Mouse (Mus musculus) embryonic facial prominence, embryonic 15.5 days (tissue): Measurements from ENCODE around the gene Tldc2. TPM values are rescaled to one million over a fixed set of nuclear protein-coding genes. Genes with fewer than 3 reads are reported as not detected.

ENCODE experiments used
- ATAC-seq: fragments of 200-750 bp; cut with Nextera tagmentation; 2 replicates; pipeline ENCODE4 v1.8.0; 2017; ENCODE audit warnings: low read depth, moderate TSS enrichment; ENCODE audit not compliant: insufficient number of reproducible peaks, low FRiP score, low TSS enrichment
- H3K27ac ChIP-seq: fragments of 300-500 bp; sonication (generic); replicated peaks from 2 replicates; pipeline ENCODE4 v1.5.1; 2015; ENCODE audit warnings: mild to moderate bottlenecking, inconsistent platforms
- H3K27me3 ChIP-seq: fragments of 300-500 bp; sonication (generic); 2 replicates; pipeline ENCODE4 v1.6.1; 2015; ENCODE audit warnings: inconsistent platforms
- H3K36me3 ChIP-seq: fragments of 300-500 bp; sonication (generic); 2 replicates; pipeline ENCODE4 v1.6.1; 2015; ENCODE audit warnings: mild to moderate bottlenecking, inconsistent platforms
- H3K4me1 ChIP-seq: fragments of 300-500 bp; sonication (generic); 2 replicates; pipeline ENCODE4 v1.6.1; 2015; ENCODE audit warnings: inconsistent platforms
- H3K4me2 ChIP-seq: fragments of 300-500 bp; sonication (generic); replicated peaks from 2 replicates; pipeline ENCODE4 v1.6.1; 2015; ENCODE audit warnings: mild to moderate bottlenecking, inconsistent platforms
- H3K4me3 ChIP-seq: fragments of 300-500 bp; sonication (generic); replicated peaks from 2 replicates; pipeline ENCODE4 v1.5.1; 2015; ENCODE audit warnings: mild to moderate bottlenecking, inconsistent platforms
- H3K9ac ChIP-seq: fragments of 300-500 bp; sonication (generic); 2 replicates; pipeline ENCODE4 v1.6.1; 2015; ENCODE audit warnings: inconsistent platforms
- H3K9me3 ChIP-seq: fragments of 300-500 bp; sonication (generic); replicated peaks from 2 replicates; pipeline ENCODE4 v1.6.1; 2016; ENCODE audit warnings: inconsistent platforms
- WGBS: fragments of 180-500 bp; shearing (Covaris S2); methylation state at CpG from one replicate; pipeline ENCODE4 v1.1.7; 2015; 5-methylcytosine and 5-hydroxymethylcytosine counted together
- polyA plus RNA-seq: library from polyadenylated mRNA; unstranded; fragments of >200 nt; fragmentation: Nextera tagmentation; extraction: Ambion mirVana; gene quantifications from 2 replicates; pipeline ENCODE4 v1.2.1, GENCODE M21; 2015

Gene Tldc2
- polyA plus RNA-seq, 1 experiment from 2014 or later = not detected

DNA sequence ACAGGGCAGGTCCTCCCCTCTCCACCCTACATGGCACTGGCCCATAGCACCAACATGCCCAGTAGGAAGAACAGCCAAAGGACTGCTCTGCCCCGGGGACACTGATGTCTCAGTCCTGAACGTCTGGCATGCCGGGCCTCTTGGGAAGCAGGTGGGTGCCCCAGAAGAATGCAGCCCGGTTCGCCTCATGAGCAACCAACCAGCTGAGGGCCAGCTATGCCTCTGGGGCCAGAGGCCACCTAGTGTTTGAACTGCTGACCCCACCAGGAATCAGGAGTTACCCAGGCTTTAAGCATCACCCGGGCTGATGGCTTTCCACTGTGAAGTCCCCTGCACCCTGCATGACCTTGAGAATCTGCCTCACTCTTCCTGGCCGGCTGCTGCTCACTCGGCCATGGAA is 34.4 kb upstream of the Tldc2 start:
- H3K9me3 ChIP-seq = no peaks in the 10 kb centered on the region
- peaks cover 50% of the 10 kb centered on the region for H3K4me1 ChIP-seq
- no peak overlapping the region for H3K4me2 ChIP-seq
- peaks cover 60% of the 10 kb centered on the region for H3K36me3 ChIP-seq
- no peak overlapping the region for H3K27ac ChIP-seq
- no peak overlapping the region for H3K9ac ChIP-seq
- WGBS = 79% methylated on average over 8 of the region's 8 CpGs
- no peak for ATAC-seq
- no peak overlapping the region for H3K4me3 ChIP-seq
- H3K27me3 ChIP-seq = no peaks in the 10 kb centered on the region

DNA sequence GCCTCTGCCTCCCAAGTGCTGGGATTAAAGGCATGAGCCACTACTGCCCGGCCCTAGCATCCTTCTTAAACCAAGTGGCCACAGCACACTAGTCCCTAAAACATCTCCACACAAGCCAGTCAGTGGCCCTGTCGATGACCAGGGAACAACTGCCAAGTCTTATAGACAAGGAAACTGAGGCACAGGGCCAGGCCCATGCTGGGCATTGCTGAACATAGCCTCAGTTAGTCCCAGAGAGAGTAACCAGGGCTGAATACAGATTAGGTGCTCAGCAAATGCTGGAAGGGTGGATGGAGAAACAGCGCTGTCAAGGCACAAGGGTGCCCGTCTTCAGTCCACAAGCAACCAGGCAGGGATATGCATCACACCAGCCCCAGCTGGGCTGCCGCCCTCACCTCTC is 33.7 kb upstream of the Tldc2 start:
- H3K4me3 ChIP-seq = no peak overlapping the region
- no peak overlapping the region for H3K27ac ChIP-seq
- H3K4me1 ChIP-seq = peaks cover 57% of the 10 kb centered on the region
- no peak for ATAC-seq
- no peaks in the 10 kb centered on the region for H3K27me3 ChIP-seq
- 96% methylated on average over 5 of the region's 5 CpGs for WGBS
- no peak overlapping the region for H3K4me2 ChIP-seq
- H3K36me3 ChIP-seq = peaks cover 65% of the 10 kb centered on the region
- no peaks in the 10 kb centered on the region for H3K9me3 ChIP-seq
- H3K9ac ChIP-seq = no peak overlapping the region

DNA sequence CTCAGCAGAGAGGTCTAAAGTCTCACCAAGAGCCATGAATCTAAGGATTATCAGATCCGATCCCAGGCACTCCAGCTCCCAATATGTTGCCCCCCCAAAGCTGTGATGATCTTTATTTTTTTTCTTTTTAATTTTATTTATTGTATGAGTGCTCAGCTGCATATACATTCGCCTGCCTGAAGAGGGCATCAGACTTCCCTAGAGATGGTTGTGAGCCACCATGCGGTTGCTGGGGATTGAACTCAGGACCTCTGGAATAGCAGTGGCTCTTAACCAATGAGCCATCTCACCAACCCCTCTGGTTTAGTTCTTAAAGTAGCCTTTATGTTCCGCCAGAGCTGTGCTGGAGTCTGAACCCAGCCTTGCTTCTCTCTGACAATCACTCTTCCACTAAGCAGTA is 33.1 kb upstream of the Tldc2 start:
- ATAC-seq = no peak
- Histone ChIP-seq H3K9ac (no peak overlapping the region), H3K27me3 (no peaks in the 10 kb centered on the region), H3K27ac (no peak overlapping the region), H3K9me3 (no peaks in the 10 kb centered on the region), H3K4me3 (no peak overlapping the region), H3K4me1 (peaks cover 58% of the 10 kb centered on the region), H3K36me3 (peaks cover 59% of the 10 kb centered on the region), H3K4me2 (no peak overlapping the region)
- 82% methylated on average over 4 of the region's 4 CpGs for WGBS

DNA sequence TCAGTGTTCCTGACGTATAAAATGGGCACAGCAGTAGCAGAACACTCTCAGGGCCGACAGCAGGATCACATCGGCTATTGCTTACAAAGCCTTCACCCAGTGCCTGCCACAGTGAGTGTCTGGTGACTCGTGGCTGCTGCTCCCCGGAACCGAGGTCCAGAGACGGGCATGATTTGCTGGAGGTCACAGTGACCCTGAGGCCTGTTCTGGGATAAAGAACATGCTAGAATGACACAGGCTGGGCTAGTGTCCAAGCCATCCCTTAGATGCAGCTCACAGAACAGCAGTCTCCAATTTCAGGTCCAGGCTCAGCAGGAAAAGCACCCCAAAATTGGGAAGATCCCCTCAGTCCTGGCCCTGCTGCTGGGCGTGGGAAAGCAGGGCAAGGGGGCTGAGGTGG is 32.6 kb upstream of the Tldc2 start:
- ATAC-seq = no peak
- H3K4me1 ChIP-seq = peaks cover 60% of the 10 kb centered on the region
- H3K27me3 ChIP-seq = no peaks in the 10 kb centered on the region
- H3K4me2 ChIP-seq = no peak overlapping the region
- peaks cover 56% of the 10 kb centered on the region for H3K36me3 ChIP-seq
- H3K4me3 ChIP-seq = no peak overlapping the region
- H3K27ac ChIP-seq = peak overlapping the region; percentile 88
- no peaks in the 10 kb centered on the region for H3K9me3 ChIP-seq
- 79% methylated on average over 8 of the region's 8 CpGs for WGBS
- no peak overlapping the region for H3K9ac ChIP-seq

DNA sequence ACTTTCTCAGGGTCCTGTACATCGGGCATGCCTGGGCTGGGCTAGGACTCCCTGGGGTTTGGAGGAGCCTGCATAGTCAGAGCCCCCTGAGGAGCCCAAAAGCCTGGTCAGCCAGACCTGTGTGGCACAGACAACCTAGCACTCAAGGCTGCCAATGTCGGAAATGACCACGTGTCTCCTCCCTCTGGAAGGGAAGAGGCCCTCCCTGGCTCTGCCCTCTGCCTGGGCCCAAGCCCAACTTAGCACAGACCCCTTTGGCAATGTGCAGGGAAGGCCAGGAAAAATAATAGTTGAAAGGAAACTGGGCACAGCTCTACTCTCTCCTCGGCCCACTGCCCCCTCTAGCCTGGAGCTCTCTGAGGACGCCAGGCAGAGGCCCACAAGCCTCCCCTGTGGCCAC is 32.0 kb upstream of the Tldc2 start:
- WGBS = 47% methylated on average over 5 of the region's 5 CpGs
- Histone ChIP-seq H3K4me1 (peaks cover 63% of the 10 kb centered on the region), H3K4me3 (no peak overlapping the region), H3K36me3 (peaks cover 56% of the 10 kb centered on the region), H3K4me2 (no peak overlapping the region), H3K27ac (peak overlapping the region; percentile 88), H3K27me3 (no peaks in the 10 kb centered on the region), H3K9me3 (no peaks in the 10 kb centered on the region), H3K9ac (no peak overlapping the region)
- ATAC-seq = peak; percentile 51

DNA sequence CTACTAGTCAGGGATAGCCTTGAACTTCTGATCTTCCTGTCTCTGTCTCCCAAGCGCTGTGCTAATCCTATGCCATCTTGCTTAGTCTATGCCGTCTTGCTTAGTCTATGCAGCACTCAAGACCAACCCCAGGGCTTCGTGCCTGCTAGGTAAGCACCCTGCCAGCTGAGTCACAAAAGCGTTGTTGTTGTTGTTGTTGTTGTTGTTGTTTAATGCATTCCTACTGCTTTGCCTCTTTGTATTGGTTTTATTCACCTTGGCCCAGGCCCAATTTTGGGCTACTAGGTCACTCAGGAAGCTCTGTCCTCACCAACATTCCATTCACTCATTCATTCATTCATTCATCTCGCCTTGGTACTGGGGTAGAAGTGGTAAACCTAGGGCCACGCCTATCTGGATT is 31.1 kb upstream of the Tldc2 start:
- Histone ChIP-seq H3K9me3 (no peaks in the 10 kb centered on the region), H3K27ac (peak overlapping the region; percentile 88), H3K36me3 (peaks cover 55% of the 10 kb centered on the region), H3K4me1 (peaks cover 64% of the 10 kb centered on the region), H3K27me3 (no peaks in the 10 kb centered on the region), H3K9ac (no peak overlapping the region), H3K4me2 (no peak overlapping the region), H3K4me3 (no peak overlapping the region)
- WGBS = 75% methylated on average over 6 of the region's 6 CpGs
- no peak for ATAC-seq

DNA sequence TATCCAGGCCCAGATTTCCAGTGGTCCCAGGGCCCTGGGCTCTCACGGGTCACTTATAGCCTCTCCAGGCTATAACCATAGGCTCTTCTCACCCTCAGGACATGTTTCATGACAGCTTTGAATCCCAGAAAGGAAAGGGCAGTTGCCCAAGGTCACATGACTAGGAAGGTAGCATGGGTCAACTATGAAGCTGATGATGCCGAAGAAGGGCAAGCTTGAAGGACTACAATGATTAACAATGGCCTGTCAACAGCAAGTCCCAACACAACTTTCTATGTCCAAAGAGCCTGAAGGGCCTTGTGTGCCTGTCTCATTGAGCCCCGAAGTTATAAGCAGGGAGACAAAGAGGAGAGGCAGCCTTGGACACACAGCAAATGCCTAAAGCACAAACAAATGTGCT is 29.7 kb upstream of the Tldc2 start:
- WGBS = 83% methylated on average over 3 of the region's 3 CpGs
- H3K4me2 ChIP-seq = no peak overlapping the region
- H3K9ac ChIP-seq = no peak overlapping the region
- peaks cover 45% of the 10 kb centered on the region for H3K36me3 ChIP-seq
- H3K27ac ChIP-seq = no peak overlapping the region
- H3K27me3 ChIP-seq = no peaks in the 10 kb centered on the region
- no peak overlapping the region for H3K4me3 ChIP-seq
- no peaks in the 10 kb centered on the region for H3K9me3 ChIP-seq
- ATAC-seq = no peak
- peaks cover 61% of the 10 kb centered on the region for H3K4me1 ChIP-seq

DNA sequence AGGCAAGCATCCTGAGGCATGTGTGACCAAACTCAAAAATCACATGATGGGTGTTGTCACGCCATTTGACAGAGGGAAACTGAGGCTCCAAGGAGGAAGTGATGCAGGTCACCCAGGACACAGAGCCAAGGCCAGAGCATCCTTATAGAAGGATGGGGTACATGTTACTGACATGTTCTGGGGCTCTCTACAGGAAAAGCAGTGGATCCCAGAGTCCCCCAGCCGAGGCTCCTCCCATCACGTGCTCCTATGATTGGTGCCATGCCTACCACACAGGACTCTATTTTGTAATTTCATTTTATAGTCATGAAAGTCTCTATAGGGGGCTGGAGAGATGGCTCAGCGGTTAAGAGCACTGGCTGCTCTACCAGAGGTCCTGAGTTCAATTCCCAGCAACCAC is 29.1 kb upstream of the Tldc2 start:
- Histone ChIP-seq H3K27me3 (no peaks in the 10 kb centered on the region), H3K9me3 (no peaks in the 10 kb centered on the region), H3K4me2 (no peak overlapping the region), H3K4me1 (peaks cover 61% of the 10 kb centered on the region), H3K4me3 (no peak overlapping the region), H3K27ac (peak overlapping the region; percentile 91), H3K9ac (no peak overlapping the region), H3K36me3 (peaks cover 40% of the 10 kb centered on the region)
- 80% methylated on average over 4 of the region's 4 CpGs for WGBS
- ATAC-seq = no peak

DNA sequence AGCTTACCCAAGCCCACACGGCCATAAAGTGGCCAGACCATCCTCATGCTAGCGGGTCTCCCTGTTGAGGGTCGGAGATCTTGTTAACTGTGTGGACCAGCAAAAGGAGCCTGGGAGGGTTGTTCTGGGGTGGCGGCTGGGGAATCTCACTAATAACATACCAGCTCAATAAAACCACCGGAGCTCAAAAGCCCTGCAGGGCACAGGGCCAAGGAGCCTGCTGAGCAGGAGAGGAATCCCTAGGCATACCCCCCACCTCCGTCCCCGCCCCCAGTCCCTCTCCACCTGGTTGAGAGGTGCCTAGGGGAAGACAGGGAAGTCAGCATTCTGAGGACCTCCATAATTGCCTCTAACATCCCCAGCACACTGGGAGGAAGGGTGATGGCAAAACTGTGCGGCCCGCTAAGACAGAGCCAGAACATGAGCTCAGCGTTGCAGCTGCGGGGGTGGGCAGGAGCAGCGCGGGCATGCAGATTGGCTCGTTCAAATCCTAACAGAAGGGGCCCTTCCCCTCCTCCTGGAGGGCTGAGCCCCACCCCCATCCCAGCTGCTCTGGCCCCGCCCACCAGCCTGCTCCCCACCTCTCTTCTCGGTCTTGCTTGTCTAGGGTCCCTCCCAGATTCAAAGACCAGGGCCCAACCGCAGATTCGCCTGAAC is 28.4 kb upstream of the Tldc2 start:
- H3K9me3 ChIP-seq = no peaks in the 10 kb centered on the region
- H3K9ac ChIP-seq = no peak overlapping the region
- WGBS = 10% methylated on average over 18 of the region's 18 CpGs
- peak overlapping the region; percentile 91 for H3K27ac ChIP-seq
- no peaks in the 10 kb centered on the region for H3K27me3 ChIP-seq
- ATAC-seq = peak; percentile 84
- H3K36me3 ChIP-seq = peaks cover 33% of the 10 kb centered on the region
- peaks cover 69% of the 10 kb centered on the region for H3K4me1 ChIP-seq
- peak overlapping the region; percentile 17; the same call in 1 of the 2 replicates for H3K4me3 ChIP-seq
- H3K4me2 ChIP-seq = peak overlapping the region; percentile 42

DNA sequence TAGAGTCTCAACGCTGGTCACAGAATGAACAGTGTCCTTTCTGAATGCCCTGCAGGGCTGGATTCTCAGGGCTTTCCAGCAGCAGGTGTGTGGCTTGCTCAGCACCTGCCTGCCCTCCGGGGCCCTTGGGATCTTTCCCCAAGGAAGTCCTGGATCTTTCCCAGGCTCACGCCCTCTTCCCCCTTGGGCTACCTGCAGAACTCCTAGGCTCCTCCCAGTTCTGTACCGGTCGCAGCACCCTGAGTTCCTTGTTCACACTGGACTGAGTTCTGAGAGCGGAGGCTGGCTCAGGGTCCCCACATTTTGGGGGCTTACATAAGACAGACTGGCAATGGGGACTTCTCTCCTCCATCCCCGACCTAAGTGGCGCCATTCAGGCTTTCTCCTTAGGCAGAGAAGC is 27.7 kb upstream of the Tldc2 start:
- H3K4me1 ChIP-seq = peaks cover 72% of the 10 kb centered on the region
- no peak overlapping the region for H3K4me3 ChIP-seq
- no peaks in the 10 kb centered on the region for H3K27me3 ChIP-seq
- ATAC-seq = no peak
- peak overlapping the region; percentile 42; the same call in 1 of the 2 replicates for H3K4me2 ChIP-seq
- WGBS = 50% methylated on average over 8 of the region's 8 CpGs
- H3K36me3 ChIP-seq = peaks cover 26% of the 10 kb centered on the region
- H3K9me3 ChIP-seq = no peaks in the 10 kb centered on the region
- H3K9ac ChIP-seq = no peak overlapping the region; the same call in 1 of the 2 replicates
- peak overlapping the region; percentile 91 for H3K27ac ChIP-seq

DNA sequence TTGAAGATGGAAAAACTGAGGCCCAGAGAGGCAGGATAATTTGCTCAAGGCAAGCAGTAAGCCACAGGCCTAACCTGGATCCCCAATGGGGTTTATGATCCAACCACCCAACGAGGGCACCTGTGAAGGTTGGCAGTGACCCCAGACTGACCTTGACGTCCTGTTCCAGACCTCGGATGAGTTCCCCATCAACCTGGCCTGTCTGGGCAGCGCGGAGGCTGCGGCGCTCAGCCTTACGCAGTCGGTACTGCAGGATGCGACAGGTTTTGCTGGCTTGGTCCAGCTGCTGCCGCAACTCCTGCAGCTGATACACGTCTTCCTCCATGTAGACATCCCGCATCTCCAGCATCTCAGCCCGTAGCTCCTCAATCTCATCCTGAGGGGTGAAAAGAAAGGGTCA is 26.8 kb upstream of the Tldc2 start:
- no peak overlapping the region for H3K9ac ChIP-seq
- H3K27ac ChIP-seq = no peak overlapping the region
- H3K36me3 ChIP-seq = peaks cover 22% of the 10 kb centered on the region
- H3K4me1 ChIP-seq = peaks cover 72% of the 10 kb centered on the region
- WGBS = 89% methylated on average over 14 of the region's 14 CpGs
- no peaks in the 10 kb centered on the region for H3K27me3 ChIP-seq
- H3K4me3 ChIP-seq = no peak overlapping the region
- no peak overlapping the region for H3K4me2 ChIP-seq
- no peaks in the 10 kb centered on the region for H3K9me3 ChIP-seq
- no peak for ATAC-seq
